Mouse (Mus musculus): Measurements from ENCODE around the gene Antxr2.

GRCm38 (mm10) chr5:97878871-97879270 is 152.0 kb downstream of the Antxr2 start:
- TF ChIP-seq EP300 (IDR thresholded peaks at IDR 0.05) (no peak), CTCF (IDR thresholded peaks at IDR 0.05) (no peak)
